Mouse (Mus musculus) layer of hippocampus, adult 9-10 months (tissue): Measurements from ENCODE around the gene A130010J15Rik.

Experiments
- DNase-seq: peaks from one replicate; pipeline ENCODE4 v3.0.0; 2022; ENCODE audit warnings: low spot score

The A130010J15Rik gene

GRCm38 (mm10) chr1:193200640-193201382 is 33.0 kb downstream of the A130010J15Rik start:
- no peak for DNase-seq

- DNase-seq: no peak
Observed at GRCm38 (mm10) chr1:193201383-193201778, 33.5 kb downstream of the A130010J15Rik start, which contains the start of gene Traf3ip3. Traf3ip3 (minus strand) TSS chr1:193201703.

GRCm38 (mm10) chr1:193203821-193204220 is 36.0 kb downstream of the A130010J15Rik start:
- no peak for DNase-seq

GRCm38 (mm10) chr1:193205431-193205830 is 37.6 kb downstream of the A130010J15Rik start:
- DNase-seq: no peak

- no peak for DNase-seq
Observed at GRCm38 (mm10) chr1:193207503-193207902, 39.7 kb downstream of the A130010J15Rik start, which contains the start of gene Lamb3. Lamb3 (plus strand) TSS chr1:193207699.

- DNase-seq: peak; percentile 41
Observed at GRCm38 (mm10) chr1:193208178-193208577, 40.3 kb downstream of the A130010J15Rik start.

- no peak for DNase-seq
Observed at GRCm38 (mm10) chr1:193211371-193211770, 43.5 kb downstream of the A130010J15Rik start.

- no peak for DNase-seq
Observed at GRCm38 (mm10) chr1:193214053-193214452, 46.2 kb downstream of the A130010J15Rik start.

GRCm38 (mm10) chr1:193216000-193216399 is 48.2 kb downstream of the A130010J15Rik start:
- no peak for DNase-seq

GRCm38 (mm10) chr1:193220408-193220807 is 52.6 kb downstream of the A130010J15Rik start:
- DNase-seq: no peak

- no peak for DNase-seq
Observed at GRCm38 (mm10) chr1:193225531-193225930, 57.7 kb downstream of the A130010J15Rik start.

- no peak for DNase-seq
Observed at GRCm38 (mm10) chr1:193226114-193226513, 58.3 kb downstream of the A130010J15Rik start.

GRCm38 (mm10) chr1:193226724-193227522 is 59.1 kb downstream of the A130010J15Rik start:
- DNase-seq: no peak
